Mouse (Mus musculus): ENCODE results near the gene Trim34a.
"Not testable (repeated sequence)": the region's sequence is repeated elsewhere in the genome, so short reads cannot be mapped to it uniquely, and the experiment has no call there.

The Trim34a gene

DNA sequence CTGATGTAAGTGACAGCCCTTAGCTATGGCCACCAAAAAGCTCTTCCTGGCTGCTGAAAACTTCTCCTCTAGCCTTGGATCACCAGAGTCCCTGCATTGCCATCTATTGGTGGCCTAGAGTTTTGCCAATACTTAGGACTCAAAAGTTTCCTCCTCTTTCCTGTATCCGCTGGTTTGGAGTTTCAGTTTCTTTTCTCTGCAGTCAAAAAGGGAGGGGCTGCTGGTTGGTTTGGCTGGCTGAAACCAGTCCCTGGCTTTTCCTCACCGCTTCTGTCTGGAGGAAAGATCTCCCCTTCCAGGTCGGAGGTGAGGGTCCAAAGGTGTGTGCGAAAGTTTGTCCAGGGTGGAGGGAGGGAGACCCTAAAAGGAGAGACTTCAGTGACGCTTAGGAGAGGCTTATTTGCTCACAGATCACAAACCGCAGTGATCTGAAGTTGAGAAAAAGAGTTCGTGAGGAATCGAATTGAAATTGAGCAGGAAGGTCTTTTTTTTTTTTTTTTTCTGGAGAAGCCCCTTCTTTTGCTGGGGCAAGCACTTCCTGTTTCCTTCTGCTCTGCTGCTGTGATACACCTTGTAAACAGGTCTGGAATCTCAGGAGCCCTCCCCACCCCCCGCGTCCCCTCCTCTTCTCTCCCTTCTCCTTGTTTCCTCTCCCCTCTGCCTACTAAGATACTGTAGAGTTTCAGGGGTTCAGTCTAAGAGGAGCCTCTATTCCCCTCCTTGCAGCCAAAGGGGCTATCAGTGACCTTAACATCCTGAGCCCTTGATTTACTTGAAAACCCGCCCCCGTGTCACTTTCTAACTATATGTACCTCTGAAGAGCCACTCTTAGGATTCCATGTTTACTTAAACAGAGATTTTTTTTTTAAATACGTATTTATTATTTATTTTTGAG, at the start of gene Trim34a:
Gene Trim34a, plus strand, starts transcription at position 171 of the 895 bp plus-strand sequence.
- DNase-seq: no peak

DNA sequence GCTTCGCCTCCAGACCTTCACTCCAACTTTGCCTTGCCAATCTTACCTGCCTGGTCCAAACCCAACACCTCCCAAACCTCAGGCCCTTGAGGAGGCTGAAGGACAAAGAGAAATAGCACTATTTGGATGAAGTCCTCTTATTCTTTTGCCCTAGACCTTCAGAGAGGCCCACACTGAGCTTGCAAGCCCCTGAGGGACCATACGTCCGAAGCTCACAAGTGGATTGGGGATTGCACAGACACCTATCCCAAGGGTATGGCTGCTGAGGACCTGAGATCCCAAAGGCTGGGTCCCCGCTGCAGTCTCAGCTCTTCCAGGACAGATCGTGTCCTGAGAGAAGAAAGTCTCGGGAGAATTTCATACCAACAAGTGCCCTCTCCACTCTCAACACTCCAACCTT, 48.4 kb upstream of the Trim34a start, which contains the start of gene Olfr649:
Gene Olfr649, minus strand, starts transcription at position 101 of the 400 bp plus-strand sequence.
- no peak for DNase-seq

DNA sequence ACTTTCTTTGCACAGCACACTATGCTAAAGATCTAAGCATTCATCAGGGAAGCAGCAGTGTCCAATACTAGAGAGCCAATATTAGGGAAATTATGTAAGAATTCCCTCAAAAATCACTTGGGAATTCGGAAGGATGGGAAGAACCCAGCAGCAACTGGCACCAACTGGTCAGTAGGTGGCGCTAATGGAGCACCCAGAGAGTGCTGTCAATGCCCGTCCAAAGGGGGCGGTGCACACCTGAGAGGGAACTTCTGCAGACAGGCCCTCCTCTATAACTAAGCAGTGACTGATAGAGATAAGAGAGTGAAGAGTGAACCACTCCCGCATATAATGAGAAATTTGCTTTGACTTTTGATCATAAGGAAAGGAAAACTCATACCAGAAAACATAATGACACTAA, 44.4 kb upstream of the Trim34a start:
- DNase-seq: peak; percentile 2

DNA sequence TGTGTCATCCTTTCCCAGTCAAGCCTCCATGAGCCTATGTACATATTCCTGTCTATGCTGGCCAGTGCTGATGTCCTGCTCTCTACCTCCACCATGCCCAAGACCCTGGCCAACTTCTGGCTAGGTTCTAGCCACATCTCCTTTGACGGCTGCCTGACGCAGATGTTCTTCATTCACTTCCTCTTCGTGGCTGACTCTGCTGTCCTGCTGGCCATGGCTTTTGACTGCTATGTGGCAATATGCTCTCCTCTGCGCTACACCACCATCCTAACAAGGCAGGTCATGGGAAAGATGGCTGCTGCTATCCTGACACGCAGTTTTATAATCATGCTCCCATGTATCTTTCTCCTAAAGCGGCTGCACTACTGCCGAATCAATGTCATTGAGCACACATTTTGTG, 38.1 kb upstream of the Trim34a start:
- DNase-seq: no peak

DNA sequence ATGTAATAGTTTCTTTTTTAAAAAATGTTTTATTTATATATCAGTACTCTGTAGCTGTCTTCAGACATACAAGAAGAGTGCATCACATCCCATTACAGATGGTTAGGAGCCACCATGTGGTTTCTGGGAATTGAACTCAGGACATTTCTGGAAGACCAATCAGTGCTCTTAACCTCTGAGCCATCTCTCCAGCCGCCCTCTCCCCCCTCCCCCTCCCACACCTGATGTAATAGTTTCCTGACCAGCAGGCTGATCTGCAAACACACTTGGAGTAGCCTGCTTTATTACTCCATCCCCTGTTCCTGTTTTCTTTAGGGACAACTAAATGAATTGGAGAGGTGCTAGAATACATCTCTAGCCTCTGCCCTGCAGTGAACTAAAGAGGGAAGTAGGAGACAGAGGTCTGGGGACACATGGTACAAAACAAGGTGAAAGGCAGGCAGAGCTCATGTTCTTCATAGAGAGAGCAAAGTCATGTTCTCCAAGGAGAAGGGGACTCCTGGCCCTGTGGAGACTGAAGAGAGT, 28.2 kb upstream of the Trim34a start:
- DNase-seq: no peak

DNA sequence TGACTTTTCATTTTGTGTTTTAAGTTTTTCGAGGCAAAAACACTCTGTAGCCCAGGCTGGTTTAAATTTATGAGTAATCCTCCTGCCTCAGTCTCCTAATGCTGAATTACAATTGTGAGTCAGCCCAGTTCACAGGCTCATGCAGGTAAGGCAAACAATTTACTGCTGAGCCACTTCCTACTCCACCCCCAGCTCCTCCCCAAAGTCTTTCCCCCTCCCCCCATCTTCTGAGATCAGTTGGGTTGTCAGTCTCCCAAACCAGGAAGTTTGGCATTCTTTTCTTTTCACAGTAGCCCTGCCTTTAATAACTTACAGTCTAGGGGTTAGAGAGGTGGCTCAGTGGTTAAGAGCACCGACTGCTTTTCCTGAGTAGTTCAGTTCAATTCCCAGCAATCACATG, 26.4 kb upstream of the Trim34a start:
- DNase-seq: no peak

DNA sequence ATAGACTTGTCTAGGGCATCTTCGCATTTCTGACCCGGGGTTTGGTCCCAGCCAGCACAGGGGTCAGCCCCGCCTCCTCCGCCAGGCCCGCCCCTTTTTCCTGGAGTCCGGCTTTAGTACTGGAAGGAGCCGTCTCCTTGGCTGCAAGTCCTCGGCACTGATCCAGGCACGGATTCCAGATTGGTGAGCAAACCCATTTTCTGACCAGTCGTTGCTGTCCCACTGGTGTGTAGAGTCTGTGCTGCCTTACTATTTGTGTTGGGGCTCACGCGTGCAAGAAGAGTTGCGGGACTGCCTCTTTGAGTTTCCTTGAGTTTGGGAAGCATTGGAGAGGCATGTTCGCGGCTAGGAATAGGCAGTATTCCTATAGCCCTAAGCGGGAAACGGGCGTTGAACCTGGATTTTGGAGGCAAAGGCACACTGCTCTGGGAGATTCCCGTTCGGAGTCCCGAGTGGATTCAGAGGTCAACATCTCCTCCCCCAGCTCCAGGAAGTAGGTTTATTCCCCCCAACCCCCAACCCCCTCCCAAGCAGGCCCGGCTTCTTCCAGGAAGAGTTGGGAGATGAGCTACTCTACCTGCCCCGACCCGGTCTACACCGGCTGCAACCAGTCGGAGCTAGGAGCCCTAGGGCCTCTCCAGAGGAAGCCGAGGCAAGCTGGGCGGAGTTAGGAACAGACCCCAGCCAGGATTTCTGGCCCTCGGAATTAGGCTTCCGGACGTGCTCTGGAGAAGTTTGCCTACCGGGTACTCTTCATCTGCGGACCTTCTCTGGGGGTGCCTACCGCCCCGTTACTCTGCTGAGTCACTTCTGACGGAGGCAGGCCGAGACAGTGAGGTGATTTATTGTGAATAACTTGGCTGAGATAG, 25.3 kb upstream of the Trim34a start, which contains the start of gene Trim6:
Gene Trim6, plus strand, starts transcription at position 93 of the 869 bp plus-strand sequence.
- no peak for DNase-seq

DNA sequence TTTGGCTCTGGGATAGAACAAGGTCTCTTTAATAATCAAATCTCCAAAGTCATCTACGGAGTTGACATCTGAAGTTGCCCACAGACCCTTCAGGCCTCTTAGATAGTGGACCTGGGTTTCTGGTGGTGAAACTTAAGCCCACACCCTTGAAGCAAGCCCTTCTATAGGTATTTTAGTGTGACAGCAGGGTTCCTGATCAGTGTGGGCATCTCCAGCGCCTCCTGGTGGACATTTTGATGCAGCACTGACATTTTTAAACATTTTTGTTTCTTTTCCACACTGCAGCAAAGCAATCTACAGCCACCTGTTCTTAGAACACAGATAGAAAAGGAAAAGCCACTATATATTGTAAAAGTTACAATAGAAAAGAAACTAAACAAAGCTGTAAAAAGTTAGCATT, 13.1 kb upstream of the Trim34a start:
- DNase-seq: no peak

DNA sequence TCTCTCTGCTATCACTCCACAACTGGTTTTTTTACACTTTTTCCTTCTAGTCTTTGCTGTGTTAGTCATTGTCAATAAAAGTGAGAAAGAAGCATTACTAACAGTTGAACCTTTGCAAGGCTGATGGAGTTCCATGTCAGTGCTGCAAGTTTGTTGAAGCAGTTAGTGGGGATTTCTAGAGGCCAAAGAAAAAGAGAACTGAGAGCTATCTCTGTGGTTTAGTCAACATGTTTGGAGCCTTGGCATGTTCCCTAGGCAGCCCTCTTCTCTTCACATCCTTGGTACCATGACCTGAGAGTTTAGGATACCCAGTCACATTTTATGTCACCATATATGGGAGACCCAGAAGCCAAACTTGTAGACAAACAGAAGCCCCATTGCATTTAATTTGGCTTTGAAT, 3.4 kb upstream of the Trim34a start:
- DNase-seq: no peak

DNA sequence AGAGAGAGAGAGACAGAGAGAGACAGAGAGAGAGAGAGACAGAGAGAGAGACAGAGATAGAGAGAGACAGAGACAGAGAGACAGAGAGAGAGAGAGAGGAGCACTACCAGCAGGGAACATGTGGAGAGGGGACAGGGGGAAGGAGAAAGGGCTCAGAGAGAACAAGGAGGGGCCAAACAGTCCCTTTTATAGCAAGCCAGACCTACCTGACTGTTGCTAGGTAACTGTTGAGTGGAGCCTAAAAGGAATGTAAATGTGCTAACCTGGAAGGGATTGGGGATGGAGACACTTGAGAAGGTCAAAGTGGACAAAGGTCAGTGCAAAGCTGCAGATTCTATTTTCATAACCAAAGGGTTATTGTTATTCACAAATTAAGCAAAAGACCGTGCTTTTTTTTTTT, 641 bp upstream of the Trim34a start:
- no peak for DNase-seq

DNA sequence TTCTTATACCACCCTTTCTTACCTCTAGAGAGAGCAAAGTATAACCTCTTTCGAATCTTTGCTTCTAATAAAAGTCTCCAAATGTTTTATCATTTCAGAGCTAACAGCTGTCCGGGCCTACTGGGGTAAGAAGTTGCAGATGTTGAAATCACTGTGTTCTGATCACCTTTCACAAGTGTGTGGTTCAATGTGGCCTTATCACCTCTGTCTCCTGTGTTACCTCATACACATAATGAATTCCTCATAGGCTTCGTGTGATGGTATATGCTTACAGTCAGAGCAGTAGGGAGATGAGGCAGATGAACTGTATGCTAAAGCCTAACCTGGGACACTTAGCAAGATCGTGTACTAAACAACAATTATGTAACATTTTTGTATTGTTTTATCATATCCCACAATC, 16.1 kb downstream of the Trim34a start:
- not testable (repeated sequence) for DNase-seq

DNA sequence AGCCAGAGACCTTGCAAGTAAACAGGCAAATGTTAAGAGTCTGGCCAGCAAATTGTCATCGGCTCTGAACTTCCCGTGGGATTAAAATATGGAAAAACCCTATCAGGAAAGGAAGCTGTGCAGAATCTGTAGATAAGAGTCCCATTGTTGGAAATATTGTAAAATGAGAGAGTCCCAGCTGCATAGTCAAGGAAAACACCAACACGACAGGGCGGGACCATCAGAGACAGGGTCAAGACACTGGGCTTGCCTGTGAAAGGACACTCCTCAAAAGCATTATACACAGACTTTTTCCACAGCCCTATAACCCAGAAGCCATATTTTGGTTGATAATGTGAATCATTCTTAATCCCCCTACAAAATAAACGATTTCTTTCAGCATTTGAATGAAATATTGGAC, 21.1 kb downstream of the Trim34a start:
- not testable (repeated sequence) for DNase-seq

DNA sequence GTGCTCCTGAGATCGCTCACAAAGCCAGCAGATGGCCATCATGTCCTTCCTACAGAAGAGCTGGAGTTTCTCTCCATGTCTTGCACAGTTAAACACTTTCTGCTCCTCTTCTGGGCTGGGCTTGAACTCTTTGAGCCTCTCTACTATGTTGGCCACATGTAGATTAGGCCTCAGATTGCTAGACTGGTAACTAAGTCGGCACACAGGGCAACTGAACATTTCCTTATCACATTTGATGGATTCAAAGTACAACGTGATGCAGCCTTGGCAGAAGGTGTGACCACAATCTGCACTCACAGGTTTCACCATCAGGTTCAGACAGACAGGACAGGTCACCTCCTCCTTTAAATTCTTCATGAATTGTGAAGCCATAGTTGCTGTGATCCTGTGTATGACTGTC, 35.1 kb downstream of the Trim34a start:
- DNase-seq: not testable (repeated sequence)

DNA sequence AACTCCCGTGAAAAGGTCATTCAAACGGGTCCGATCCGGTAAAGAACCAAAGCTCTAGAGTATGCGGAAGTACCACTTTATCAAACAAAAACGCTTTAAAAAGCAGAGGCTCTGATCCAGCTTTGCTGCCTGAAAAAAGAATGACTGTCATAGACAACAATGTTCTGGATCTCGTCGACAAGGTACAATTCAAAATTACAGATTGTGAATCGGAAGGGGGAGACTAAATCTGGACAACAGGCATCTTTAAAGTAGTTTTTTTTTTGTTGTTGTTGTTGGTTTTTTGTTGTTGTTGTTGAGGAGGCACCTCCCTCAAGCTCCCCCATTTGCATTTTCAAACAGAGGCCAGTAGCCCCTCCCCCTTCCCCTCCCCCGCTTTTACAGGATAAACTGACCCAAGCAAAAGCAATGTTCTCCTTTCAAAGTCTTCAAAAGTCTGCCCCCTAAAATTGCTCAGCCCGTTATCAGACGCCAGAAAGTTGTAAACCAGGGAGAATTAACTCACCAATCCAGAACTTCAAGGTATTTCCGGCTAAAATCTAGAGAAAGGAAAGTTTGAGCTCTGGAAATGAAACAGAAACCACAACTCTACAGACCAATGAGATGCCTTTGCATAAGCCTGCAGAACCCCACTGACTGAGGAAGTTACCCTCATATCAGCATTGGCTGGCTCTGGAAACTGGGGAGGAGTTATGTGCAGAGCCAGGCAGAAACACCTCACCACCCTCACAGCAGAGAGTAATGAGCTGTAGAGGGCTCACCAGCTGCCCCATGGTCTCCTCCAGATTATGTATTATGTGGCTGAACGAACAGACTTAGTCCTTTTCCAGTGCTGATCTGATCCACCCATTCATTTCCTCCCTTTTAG, 43.6 kb downstream of the Trim34a start, which contains the start of gene Trim5:
Gene Trim5, minus strand, starts transcription at position 519 of the 868 bp plus-strand sequence.
- not testable (repeated sequence) for DNase-seq

DNA sequence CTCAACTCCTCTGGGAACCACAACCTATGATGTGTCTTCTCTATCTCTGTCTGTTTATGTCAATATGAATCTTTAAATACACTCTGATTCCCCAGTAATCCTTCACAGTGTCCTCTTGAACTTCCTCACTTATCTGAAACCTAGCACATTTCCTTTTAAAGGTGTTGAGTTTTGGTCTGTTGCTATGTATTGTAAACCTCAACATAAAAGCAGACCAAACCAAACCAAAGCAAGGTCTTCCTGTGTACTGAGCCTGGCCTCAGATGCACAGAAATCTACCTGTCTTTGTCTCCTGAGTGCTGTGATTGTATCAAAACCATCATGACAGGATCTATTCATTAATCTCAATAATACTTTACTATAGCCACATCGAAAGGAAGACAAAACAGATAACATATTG, 46.4 kb downstream of the Trim34a start:
- DNase-seq: no peak

DNA sequence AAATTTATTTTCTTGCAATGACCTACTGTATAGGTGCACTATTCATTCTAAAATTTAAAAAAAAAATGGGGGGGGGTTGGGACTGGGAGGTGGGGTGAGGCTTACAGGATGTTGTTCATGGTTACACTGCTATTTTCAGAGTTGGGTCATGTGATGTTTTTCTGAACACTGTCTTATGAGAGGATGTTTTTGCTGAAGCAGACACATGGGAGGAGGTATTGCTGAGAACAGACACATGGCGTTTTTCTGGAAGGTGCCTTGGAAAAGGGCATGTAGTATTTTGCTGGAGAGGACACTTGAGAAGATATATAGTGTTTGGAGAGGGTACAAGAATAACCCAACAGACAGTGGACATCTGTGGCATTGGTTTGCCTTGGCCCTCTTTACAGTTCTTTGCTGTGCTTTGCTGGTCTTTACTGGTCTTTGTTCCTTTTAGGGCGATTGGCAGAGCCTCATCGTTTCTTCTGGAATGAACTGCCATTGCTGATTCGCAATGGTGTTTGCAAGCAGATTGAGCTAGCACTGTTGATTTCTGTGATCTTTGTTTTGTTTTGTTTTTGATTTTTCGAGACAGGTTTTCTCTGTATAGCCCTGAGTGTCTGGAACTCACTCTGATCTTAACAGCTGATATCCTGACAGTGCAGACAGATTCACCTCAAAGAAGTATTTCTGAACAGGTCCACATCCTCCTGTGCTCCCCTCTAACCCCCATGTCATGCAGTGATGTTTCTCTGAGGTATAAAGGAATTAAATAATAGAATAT, 47.6 kb downstream of the Trim34a start:
- no peak for DNase-seq

Data from cerebellum, adult 11-12 months (tissue).